Mouse (Mus musculus) limb, embryonic 14.5 days (tissue): ENCODE data around the gene Prss38. TPM values are rescaled to one million over a fixed set of nuclear protein-coding genes. Genes with fewer than 3 reads are reported as not detected.

ENCODE experiments used
- ATAC-seq: fragments of 200-750 bp; cut with Nextera tagmentation; 2 replicates; pipeline ENCODE4 v1.8.0; 2017; ENCODE audit warnings: low read depth, moderate number of reproducible peaks, moderate TSS enrichment; ENCODE audit not compliant: low FRiP score
- DNase-seq: peaks from one replicate; pipeline ENCODE4 v3.0.0-alpha.2; 2015; ENCODE audit warnings: low spot score
- H3K27ac ChIP-seq: fragments of 300-500 bp; sonication (generic); replicated peaks from 2 replicates; pipeline ENCODE4 v1.5.1; 2014; ENCODE audit warnings: low read depth, mild to moderate bottlenecking, low read length, moderate library complexity, mixed read lengths
- H3K27me3 ChIP-seq: fragments of 300-500 bp; sonication (generic); 2 replicates; pipeline ENCODE4 v1.6.1; 2014; ENCODE audit warnings: low read length, mixed read lengths; ENCODE audit not compliant: control insufficient read depth, insufficient read depth
- H3K36me3 ChIP-seq: fragments of 300-500 bp; sonication (generic); 2 replicates; pipeline ENCODE4 v1.6.1; 2014; ENCODE audit warnings: mild to moderate bottlenecking, low read length, moderate library complexity, mixed read lengths; ENCODE audit not compliant: control insufficient read depth, insufficient read depth
- H3K4me1 ChIP-seq: fragments of 300-500 bp; sonication (generic); 2 replicates; pipeline ENCODE4 v1.6.1; 2014; ENCODE audit warnings: antibody characterized with exemption, low read length, mixed read lengths; ENCODE audit not compliant: control insufficient read depth, insufficient read depth
- H3K4me2 ChIP-seq: fragments of 300-500 bp; sonication (generic); replicated peaks from 2 replicates; pipeline ENCODE4 v1.6.1; 2014; ENCODE audit warnings: low read depth, mild to moderate bottlenecking, low read length, moderate library complexity; ENCODE audit not compliant: severe bottlenecking
- H3K4me3 ChIP-seq: fragments of 300-500 bp; sonication (generic); replicated peaks from 2 replicates; pipeline ENCODE4 v1.5.1; 2014; ENCODE audit warnings: low read length
- H3K9ac ChIP-seq: fragments of 300-500 bp; sonication (generic); 2 replicates; pipeline ENCODE4 v1.6.1; 2014; ENCODE audit warnings: mild to moderate bottlenecking, low read depth, low read length, moderate library complexity; ENCODE audit not compliant: severe bottlenecking
- H3K9me3 ChIP-seq: fragments of 300-500 bp; sonication (generic); 2 replicates; pipeline ENCODE4 v1.6.1; 2016; ENCODE audit warnings: low read length; ENCODE audit not compliant: control insufficient read depth
- POLR2A ChIP-seq: fragments of 200-500 bp; IDR thresholded peaks from 2 replicates; pipeline ENCODE4 v1.8.0; 2012; ENCODE audit warnings: inconsistent platforms, mild to moderate bottlenecking, moderate library complexity, borderline replicate concordance; ENCODE audit not compliant: insufficient read depth, insufficient read length; ENCODE audit errors: extremely low read depth
- WGBS: fragments of 180-500 bp; shearing (Covaris S2); extraction: QIAGEN DNeasy Blood & Tissue Kit; methylation state at CpG from one replicate; pipeline ENCODE4 v1.1.7; 2014; 5-methylcytosine and 5-hydroxymethylcytosine counted together
- polyA plus RNA-seq, 2 experiments: library from polyadenylated mRNA; depleted of rRNA in 1 of 2; stranded (reverse) in 1 of 2; unstranded in 1 of 2; fragments of >200 nt; fragmentation: Nextera tagmentation in 1 of 2; extraction: Ambion mirVana in 1 of 2; gene quantifications; 2 replicates each; pipeline versions ENCODE4 v1.2.1 to v1.2.3; 2012 to 2014

Gene Prss38
- 0.13 and 0.33 TPM in 2 replicates for polyA plus RNA-seq (2012; rRNA removed)
- not detected in 2 replicates for polyA plus RNA-seq (2014; fragmentation: Nextera tagmentation; extraction: Ambion mirVana)

GRCm38 (mm10) chr11:59375475-59375874 is at the start of gene Prss38:
Gene Prss38, minus strand, starts transcription at chr11:59375657.
- H3K9ac ChIP-seq = no peak within 1 kb of the TSS
- H3K4me1 ChIP-seq = no peaks in the 10 kb centered on the region
- no peak for DNase-seq
- no peaks in the 10 kb centered on the region for H3K36me3 ChIP-seq
- no peaks in the 10 kb centered on the region for H3K27me3 ChIP-seq
- no peaks in the 10 kb centered on the region for H3K9me3 ChIP-seq
- TF ChIP-seq POLR2A = no peak
- ATAC-seq = no peak
- no peak within 1 kb of the TSS for H3K4me3 ChIP-seq
- WGBS = 80% methylated on average over 16 of the region's 16 CpGs
- H3K4me2 ChIP-seq = no peak within 1 kb of the TSS
- H3K27ac ChIP-seq = no peak within 1 kb of the TSS

- no peaks in the 10 kb centered on the region for H3K9me3 ChIP-seq
- peaks cover 77% of the 10 kb centered on the region for H3K36me3 ChIP-seq
- H3K9ac ChIP-seq = no peak overlapping the region
- no peak overlapping the region for H3K4me3 ChIP-seq
- DNase-seq (no peak), ATAC-seq (no peak)
- H3K27ac ChIP-seq = no peak overlapping the region
- H3K4me2 ChIP-seq = no peak overlapping the region
- H3K27me3 ChIP-seq = no peaks in the 10 kb centered on the region
- WGBS = 61% methylated on average over 5 of the region's 5 CpGs
- TF ChIP-seq POLR2A = no peak
- H3K4me1 ChIP-seq = peaks cover 10% of the 10 kb centered on the region; the same call in 1 of the 2 replicates
These were observed 47.6 kb upstream of the Prss38 start for GRCm38 (mm10) chr11:59423010-59423588.

GRCm38 (mm10) chr11:59421967-59422366 is 46.5 kb upstream of the Prss38 start:
- peaks cover 72% of the 10 kb centered on the region for H3K36me3 ChIP-seq
- H3K27ac ChIP-seq = no peak overlapping the region
- no peak overlapping the region for H3K4me3 ChIP-seq
- DNase-seq (no peak), ATAC-seq (no peak)
- 90% methylated on average over 2 of the region's 2 CpGs for WGBS
- no peaks in the 10 kb centered on the region for H3K27me3 ChIP-seq
- H3K9me3 ChIP-seq = no peaks in the 10 kb centered on the region
- peaks cover 10% of the 10 kb centered on the region; the same call in 1 of the 2 replicates for H3K4me1 ChIP-seq
- no peak overlapping the region for H3K9ac ChIP-seq
- no peak for TF ChIP-seq POLR2A
- H3K4me2 ChIP-seq = no peak overlapping the region

- Histone ChIP-seq H3K9ac (no peak overlapping the region), H3K4me3 (no peak overlapping the region), H3K4me2 (no peak overlapping the region), H3K4me1 (peaks cover 10% of the 10 kb centered on the region; the same call in 1 of the 2 replicates), H3K27ac (no peak overlapping the region), H3K9me3 (no peaks in the 10 kb centered on the region), H3K27me3 (no peaks in the 10 kb centered on the region), H3K36me3 (peaks cover 71% of the 10 kb centered on the region)
- 89% methylated on average over 8 of the region's 8 CpGs for WGBS
- DNase-seq = no peak
- no peak for TF ChIP-seq POLR2A
- ATAC-seq = no peak
These were observed 46.0 kb upstream of the Prss38 start for GRCm38 (mm10) chr11:59421436-59421835.

GRCm38 (mm10) chr11:59418708-59419107 is 43.3 kb upstream of the Prss38 start:
- H3K9ac ChIP-seq = no peak overlapping the region
- peaks cover 14% of the 10 kb centered on the region for H3K4me1 ChIP-seq
- H3K27ac ChIP-seq = peak overlapping the region; percentile 58
- DNase-seq (peak; percentile 35), ATAC-seq (peak; percentile 53)
- 50% methylated on average over 5 of the region's 5 CpGs for WGBS
- no peaks in the 10 kb centered on the region for H3K27me3 ChIP-seq
- TF ChIP-seq POLR2A = no peak
- no peak overlapping the region for H3K4me3 ChIP-seq
- no peak overlapping the region for H3K4me2 ChIP-seq
- no peaks in the 10 kb centered on the region for H3K9me3 ChIP-seq
- H3K36me3 ChIP-seq = peaks cover 68% of the 10 kb centered on the region
